Mouse (Mus musculus): ENCODE results near the gene 1110004F10Rik.

1110004F10Rik gene

GRCm38 (mm10) chr7:116134413-116135292 lies 95.5 kb downstream of the 1110004F10Rik start:
- no peak for DNase-seq (ENCODE audit: extremely low read depth, low read depth)

- DNase-seq (ENCODE audit: extremely low read depth, low read depth): no peak
Measured at GRCm38 (mm10) chr7:116137149-116137548, 98.0 kb downstream of the 1110004F10Rik start.

GRCm38 (mm10) chr7:116137671-116138070 lies 98.5 kb downstream of the 1110004F10Rik start:
- no peak for DNase-seq (ENCODE audit: extremely low read depth, low read depth)

GRCm38 (mm10) chr7:116145030-116145429 lies 105.8 kb downstream of the 1110004F10Rik start:
- DNase-seq (ENCODE audit: extremely low read depth, low read depth): no peak

GRCm38 (mm10) chr7:116147114-116147513 lies 107.9 kb downstream of the 1110004F10Rik start:
- no peak for DNase-seq (ENCODE audit: extremely low read depth, low read depth)

- DNase-seq (ENCODE audit: extremely low read depth, low read depth): no peak
Measured at GRCm38 (mm10) chr7:116149568-116149967, 110.4 kb downstream of the 1110004F10Rik start.

GRCm38 (mm10) chr7:116153781-116154368 lies 114.7 kb downstream of the 1110004F10Rik start:
- no peak for DNase-seq (ENCODE audit: extremely low read depth, low read depth)
